Mouse (Mus musculus) heart, adult 9 months (tissue): ENCODE data around the gene C2cd4a.

Experiments used
- DNase-seq, 2 experiments: peaks; one replicate each; pipeline ENCODE4 v3.0.0; 2022; ENCODE audit warnings: low spot score in 2 of 2

The C2cd4a gene

GRCm38 (mm10) chr9:67792405-67792804 lies 39.7 kb downstream of the C2cd4a start:
- no peak for DNase-seq

- no peak for DNase-seq
Observed at GRCm38 (mm10) chr9:67787671-67788070, 44.5 kb downstream of the C2cd4a start.

- DNase-seq, result no peak
Observed at GRCm38 (mm10) chr9:67786311-67786710, 45.8 kb downstream of the C2cd4a start.

GRCm38 (mm10) chr9:67783925-67784324 lies 48.2 kb downstream of the C2cd4a start:
- no peak for DNase-seq

- no peak for DNase-seq
Observed at GRCm38 (mm10) chr9:67783464-67783863, 48.7 kb downstream of the C2cd4a start.

GRCm38 (mm10) chr9:67782786-67783185 lies 49.3 kb downstream of the C2cd4a start:
- DNase-seq, result no peak
